8 mouse cellular contexts compared by ENCODE assay signal in genomic region chr4:115785511-115786034, GRCm38 (mm10). TPM values are rescaled to one million over a fixed set of nuclear protein-coding genes. Genes with fewer than 3 reads are reported as not detected.
DNase-seq lines count a peak whose midpoint lies in the region; ATAC-seq lines count a peak whose summit lies in the region.

No protein-coding gene starts in this region.

- H3K9me3 ChIP-seq in megakaryocyte, embryonic 14.5 days: peaks cover 3% of the 10 kb centered on the region; the same call in 1 of the 2 replicates
- H3K9me3 ChIP-seq in embryonic facial prominence, embryonic 12.5 days: no peaks in the 10 kb centered on the region
- no peaks in the 10 kb centered on the region for H3K9me3 ChIP-seq in intestine, embryonic 16.5 days (ENCODE audit: control insufficient read depth, low read length)
- no peaks in the 10 kb centered on the region for H3K9me3 ChIP-seq in neural tube, embryonic 12.5 days

- H3K36me3 ChIP-seq in megakaryocyte, embryonic 14.5 days (replicated peaks; ENCODE audit: low read length): peaks cover 43% of the 10 kb centered on the region
- H3K36me3 ChIP-seq in embryonic facial prominence, embryonic 12.5 days: peaks cover 15% of the 10 kb centered on the region
- H3K36me3 ChIP-seq in intestine, embryonic 16.5 days (ENCODE audit: control insufficient read depth, insufficient read depth, low read length): no peaks in the 10 kb centered on the region; the same call in 1 of the 2 replicates
- peaks cover 5% of the 10 kb centered on the region; the same call in 1 of the 2 replicates for H3K36me3 ChIP-seq in neural tube, embryonic 12.5 days

- H3K27ac ChIP-seq in embryonic facial prominence, embryonic 12.5 days: no peak overlapping the region
- H3K27ac ChIP-seq in intestine, embryonic 16.5 days (ENCODE audit: low read length): peak overlapping the region; percentile 76
- H3K27ac ChIP-seq in neural tube, embryonic 12.5 days: no peak overlapping the region

- peak overlapping the region; percentile 76 for H3K4me2 ChIP-seq in embryonic facial prominence, embryonic 12.5 days (replicated peaks)
- peak overlapping the region; percentile 79 for H3K4me2 ChIP-seq in intestine, embryonic 16.5 days (ENCODE audit: low read depth, low read length)
- peak overlapping the region; percentile 65 for H3K4me2 ChIP-seq in neural tube, embryonic 12.5 days (replicated peaks)

- peaks cover 47% of the 10 kb centered on the region for H3K4me1 ChIP-seq in megakaryocyte, embryonic 14.5 days
- H3K4me1 ChIP-seq in embryonic facial prominence, embryonic 12.5 days: peaks cover 7% of the 10 kb centered on the region; the same call in 1 of the 2 replicates
- H3K4me1 ChIP-seq in intestine, embryonic 16.5 days (ENCODE audit: control insufficient read depth, insufficient read depth, low read length): peaks cover 10% of the 10 kb centered on the region
- H3K4me1 ChIP-seq in neural tube, embryonic 12.5 days: peaks cover 14% of the 10 kb centered on the region

- ATAC-seq in megakaryocyte, adult 5-6 weeks (ENCODE audit: poor library complexity, severe bottlenecking): no peak
- no peak; the same call in 1 of the 2 replicates for ATAC-seq in embryonic facial prominence, embryonic 12.5 days (ENCODE audit: insufficient number of reproducible peaks, insufficient read depth, low FRiP score, low TSS enrichment)
- ATAC-seq in intestine, embryonic 16.5 days: peak; percentile 61
- ATAC-seq in neural tube, embryonic 12.5 days (ENCODE audit: low FRiP score, low read depth): peak; percentile 39; the same call in 1 of the 2 replicates

- peak overlapping the region; percentile 77 for H3K9ac ChIP-seq in embryonic facial prominence, embryonic 12.5 days
- H3K9ac ChIP-seq in intestine, embryonic 16.5 days (ENCODE audit: low read depth, low read length): peak overlapping the region; percentile 90
- peak overlapping the region; percentile 67 for H3K9ac ChIP-seq in neural tube, embryonic 12.5 days

- WGBS in embryonic facial prominence, embryonic 12.5 days: 57% methylated on average over 7 of the region's 7 CpGs
- 39% methylated on average over 7 of the region's 7 CpGs for WGBS in intestine, embryonic 16.5 days
- 66% methylated on average over 7 of the region's 7 CpGs for WGBS in neural tube, embryonic 12.5 days

- H3K27me3 ChIP-seq in megakaryocyte, embryonic 14.5 days (replicated peaks): no peaks in the 10 kb centered on the region
- no peaks in the 10 kb centered on the region for H3K27me3 ChIP-seq in embryonic facial prominence, embryonic 12.5 days
- H3K27me3 ChIP-seq in intestine, embryonic 16.5 days (replicated peaks; ENCODE audit: control insufficient read depth, insufficient read depth, low read length): no peaks in the 10 kb centered on the region
- no peaks in the 10 kb centered on the region for H3K27me3 ChIP-seq in neural tube, embryonic 12.5 days (replicated peaks)

- no peak for DNase-seq in right cerebral cortex, adult 2 months (ENCODE audit: low spot score in 2 of 2)
- DNase-seq in thymus, adult 18-20 months: no peak
- DNase-seq in cerebellum, adult 8-10 months: no peak

- H3K4me3 ChIP-seq in megakaryocyte, embryonic 14.5 days (replicated peaks): peak overlapping the region; percentile 95
- H3K4me3 ChIP-seq in embryonic facial prominence, embryonic 12.5 days: peak overlapping the region; percentile 71
- H3K4me3 ChIP-seq in intestine, embryonic 16.5 days (ENCODE audit: low read length): peak overlapping the region; percentile 85
- H3K4me3 ChIP-seq in neural tube, embryonic 12.5 days: peak overlapping the region; percentile 61

RNA-seq across cellular contexts. Expression of gene Atpaf1, which starts 1.0 kb away (rescaled TPM):
- polyA plus RNA-seq in megakaryocyte, embryonic 14.5 days (2012; ENCODE audit: insufficient read depth, low replicate concordance): 16.7 TPM in 1 of 2 replicates, not detected in the other
- total RNA-seq in megakaryocyte, adult 5-6 weeks (2015): 14.4 and 21.8 TPM in 2 replicates
- 5.8 and 7.5 TPM in 2 replicates for total RNA-seq in megakaryocyte, adult 5-6 weeks (2017)
- 57.9 and 58.4 TPM in 2 replicates for polyA plus RNA-seq in embryonic facial prominence, embryonic 12.5 days (2016; fragmentation: Nextera tagmentation; extraction: Ambion mirVana)
- polyA plus RNA-seq in intestine, embryonic 16.5 days (2015; fragmentation: Nextera tagmentation; extraction: Ambion mirVana): 47.5 and 52.8 TPM in 2 replicates
- 36.2 and 44.5 TPM in 2 replicates for polyA plus RNA-seq in neural tube, embryonic 12.5 days (2016; fragmentation: Nextera tagmentation; extraction: Ambion mirVana)

RNA-seq across cellular contexts. Expression of gene Tex38, which starts 4.8 kb away (rescaled TPM):
- 0.44 TPM in 1 of 2 replicates, not detected in the other for polyA plus RNA-seq in megakaryocyte, embryonic 14.5 days (2012; ENCODE audit: insufficient read depth, low replicate concordance)
- total RNA-seq in megakaryocyte, adult 5-6 weeks (2015): not detected in 2 replicates
- total RNA-seq in megakaryocyte, adult 5-6 weeks (2017): not detected in 2 replicates
- 0.42 TPM in 1 of 2 replicates, not detected in the other for polyA plus RNA-seq in embryonic facial prominence, embryonic 12.5 days (2016; fragmentation: Nextera tagmentation; extraction: Ambion mirVana)
- 0.23 and 0.34 TPM in 2 replicates for polyA plus RNA-seq in intestine, embryonic 16.5 days (2015; fragmentation: Nextera tagmentation; extraction: Ambion mirVana)
- polyA plus RNA-seq in neural tube, embryonic 12.5 days (2016; fragmentation: Nextera tagmentation; extraction: Ambion mirVana): 0.43 and 0.67 TPM in 2 replicates

RNA-seq across cellular contexts. Expression of gene Mob3c, which starts 42.3 kb away (rescaled TPM):
- polyA plus RNA-seq in megakaryocyte, embryonic 14.5 days (2012; ENCODE audit: insufficient read depth, low replicate concordance): 19.3 and 30.2 TPM in 2 replicates
- 6.2 and 8.3 TPM in 2 replicates for total RNA-seq in megakaryocyte, adult 5-6 weeks (2015)
- total RNA-seq in megakaryocyte, adult 5-6 weeks (2017): 9.6 and 10.2 TPM in 2 replicates
- polyA plus RNA-seq in embryonic facial prominence, embryonic 12.5 days (2016; fragmentation: Nextera tagmentation; extraction: Ambion mirVana): 9.1 and 9.7 TPM in 2 replicates
- polyA plus RNA-seq in intestine, embryonic 16.5 days (2015; fragmentation: Nextera tagmentation; extraction: Ambion mirVana): 15.7 and 18.2 TPM in 2 replicates
- polyA plus RNA-seq in neural tube, embryonic 12.5 days (2016; fragmentation: Nextera tagmentation; extraction: Ambion mirVana): 6.2 TPM in 2 replicates

RNA-seq across cellular contexts. Expression of gene Efcab14, which starts 48.0 kb away (rescaled TPM):
- 4.7 and 7.3 TPM in 2 replicates for polyA plus RNA-seq in megakaryocyte, embryonic 14.5 days (2012; ENCODE audit: insufficient read depth, low replicate concordance)
- 45.3 and 45.4 TPM in 2 replicates for total RNA-seq in megakaryocyte, adult 5-6 weeks (2015)
- total RNA-seq in megakaryocyte, adult 5-6 weeks (2017): 27.7 and 28.5 TPM in 2 replicates
- polyA plus RNA-seq in embryonic facial prominence, embryonic 12.5 days (2016; fragmentation: Nextera tagmentation; extraction: Ambion mirVana): 32.5 and 34.1 TPM in 2 replicates
- 32.9 and 33.3 TPM in 2 replicates for polyA plus RNA-seq in intestine, embryonic 16.5 days (2015; fragmentation: Nextera tagmentation; extraction: Ambion mirVana)
- polyA plus RNA-seq in neural tube, embryonic 12.5 days (2016; fragmentation: Nextera tagmentation; extraction: Ambion mirVana): 23.5 and 27.8 TPM in 2 replicates

RNA-seq across cellular contexts. Expression of gene Mknk1, which starts 53.4 kb away (rescaled TPM):
- polyA plus RNA-seq in megakaryocyte, embryonic 14.5 days (2012; ENCODE audit: insufficient read depth, low replicate concordance): 293 and 361 TPM in 2 replicates
- 45.8 and 48.6 TPM in 2 replicates for total RNA-seq in megakaryocyte, adult 5-6 weeks (2015)
- 103 and 116 TPM in 2 replicates for total RNA-seq in megakaryocyte, adult 5-6 weeks (2017)
- 26.5 and 28.0 TPM in 2 replicates for polyA plus RNA-seq in embryonic facial prominence, embryonic 12.5 days (2016; fragmentation: Nextera tagmentation; extraction: Ambion mirVana)
- 29.4 and 30.1 TPM in 2 replicates for polyA plus RNA-seq in intestine, embryonic 16.5 days (2015; fragmentation: Nextera tagmentation; extraction: Ambion mirVana)
- polyA plus RNA-seq in neural tube, embryonic 12.5 days (2016; fragmentation: Nextera tagmentation; extraction: Ambion mirVana): 24.8 and 26.4 TPM in 2 replicates

Comparison
In these comparisons a context has a peak if more than half of its experiments do, and no peak if none do; other contexts are left out.
1. ATAC-seq: peak in intestine, embryonic 16.5 days (single experiment) and neural tube, embryonic 12.5 days (single experiment); none in megakaryocyte, adult 5-6 weeks (single experiment) and embryonic facial prominence, embryonic 12.5 days (single experiment).
2. Peak in every context shown above with its lines, with median percentiles within 50 percentile points of each other: H3K4me3 ChIP-seq, H3K4me2 ChIP-seq and H3K9ac ChIP-seq.